Mouse (Mus musculus): ENCODE measurements around the gene Mtmr10.

Mtmr10 gene

GRCm38 (mm10) chr7:64296286-64297010, 9.0 kb downstream of the Mtmr10 start:
- peak; percentile 27 for DNase-seq

- no peak for DNase-seq
Measured at GRCm38 (mm10) chr7:64310241-64310640, 22.8 kb downstream of the Mtmr10 start.

GRCm38 (mm10) chr7:64310756-64311155, 23.3 kb downstream of the Mtmr10 start:
- no peak for DNase-seq

GRCm38 (mm10) chr7:64312811-64313210, 25.4 kb downstream of the Mtmr10 start:
- DNase-seq = no peak

GRCm38 (mm10) chr7:64321125-64321524, 33.7 kb downstream of the Mtmr10 start:
- no peak for DNase-seq

- no peak for DNase-seq
Measured at GRCm38 (mm10) chr7:64321658-64322057, 34.2 kb downstream of the Mtmr10 start.

GRCm38 (mm10) chr7:64326892-64327291, 39.4 kb downstream of the Mtmr10 start:
- peak; percentile 92 for DNase-seq

GRCm38 (mm10) chr7:64327486-64327885, 40.0 kb downstream of the Mtmr10 start:
- DNase-seq = no peak

GRCm38 (mm10) chr7:64331309-64331708, 43.9 kb downstream of the Mtmr10 start:
- DNase-seq = no peak

- DNase-seq = no peak
Measured at GRCm38 (mm10) chr7:64332686-64333085, 45.2 kb downstream of the Mtmr10 start.

- DNase-seq = no peak
Measured at GRCm38 (mm10) chr7:64347813-64348212, 60.4 kb downstream of the Mtmr10 start.

- DNase-seq = no peak
Measured at GRCm38 (mm10) chr7:64349147-64349861, 61.9 kb downstream of the Mtmr10 start.

- DNase-seq = no peak
Measured at GRCm38 (mm10) chr7:64351087-64351486, 63.6 kb downstream of the Mtmr10 start.

GRCm38 (mm10) chr7:64354206-64354605, 66.8 kb downstream of the Mtmr10 start:
- no peak for DNase-seq

- DNase-seq = no peak
Measured at GRCm38 (mm10) chr7:64356661-64357060, 69.2 kb downstream of the Mtmr10 start.

GRCm38 (mm10) chr7:64357405-64357804, 70.0 kb downstream of the Mtmr10 start:
- DNase-seq = peak; percentile 82

GRCm38 (mm10) chr7:64358666-64359065, 71.2 kb downstream of the Mtmr10 start:
- no peak for DNase-seq

GRCm38 (mm10) chr7:64359943-64360585, 72.6 kb downstream of the Mtmr10 start:
- no peak for DNase-seq

- DNase-seq = no peak
Measured at GRCm38 (mm10) chr7:64360586-64360945, 73.1 kb downstream of the Mtmr10 start.

GRCm38 (mm10) chr7:64365863-64366262, 78.4 kb downstream of the Mtmr10 start:
- DNase-seq = no peak

GRCm38 (mm10) chr7:64369841-64370240, 82.4 kb downstream of the Mtmr10 start:
- DNase-seq = no peak

- DNase-seq = no peak
Measured at GRCm38 (mm10) chr7:64371940-64372878, 84.8 kb downstream of the Mtmr10 start.
